Mouse (Mus musculus) liver, embryonic 15.5 days (tissue): ENCODE measurements around the gene Spred3. TPM values are rescaled to one million over a fixed set of nuclear protein-coding genes. Genes with fewer than 3 reads are reported as not detected.

Source experiments
- ATAC-seq: fragments of 200-750 bp; cut with Nextera tagmentation; 2 replicates; pipeline ENCODE4 v1.8.0; 2017; ENCODE audit warnings: moderate number of reproducible peaks, mild to moderate bottlenecking, moderate library complexity; ENCODE audit not compliant: insufficient read depth
- H3K27ac ChIP-seq: fragments of 300-500 bp; sonication (generic); replicated peaks from 2 replicates; pipeline ENCODE4 v1.5.1; 2015; ENCODE audit warnings: mild to moderate bottlenecking, inconsistent platforms
- H3K27me3 ChIP-seq: fragments of 300-500 bp; sonication (generic); 2 replicates; pipeline ENCODE4 v1.6.1; 2015; ENCODE audit warnings: mild to moderate bottlenecking, inconsistent platforms
- H3K36me3 ChIP-seq: fragments of 300-500 bp; sonication (generic); replicated peaks from 2 replicates; pipeline ENCODE4 v1.6.1; 2015; ENCODE audit warnings: moderate library complexity, mild to moderate bottlenecking, inconsistent platforms
- H3K4me1 ChIP-seq: fragments of 300-500 bp; sonication (generic); replicated peaks from 2 replicates; pipeline ENCODE4 v1.6.1; 2015; ENCODE audit warnings: inconsistent platforms
- H3K4me2 ChIP-seq: fragments of 300-500 bp; sonication (generic); 2 replicates; pipeline ENCODE4 v1.6.1; 2015; ENCODE audit warnings: moderate library complexity, mild to moderate bottlenecking, inconsistent platforms
- H3K4me3 ChIP-seq: fragments of 300-500 bp; sonication (generic); replicated peaks from 2 replicates; pipeline ENCODE4 v1.5.1; 2015; ENCODE audit warnings: mild to moderate bottlenecking, inconsistent platforms
- H3K9ac ChIP-seq: fragments of 300-500 bp; sonication (generic); 2 replicates; pipeline ENCODE4 v1.6.1; 2015; ENCODE audit warnings: moderate library complexity, mild to moderate bottlenecking, inconsistent platforms
- H3K9me3 ChIP-seq: fragments of 300-500 bp; sonication (generic); replicated peaks from 2 replicates; pipeline ENCODE4 v1.6.1; 2016; ENCODE audit warnings: inconsistent platforms
- WGBS: fragments of 180-500 bp; shearing (Covaris S2); methylation state at CpG from one replicate; pipeline ENCODE4 v1.1.7; 2015; ENCODE audit warnings: mixed read lengths; ENCODE audit not compliant: insufficient replicate concordance; 5-methylcytosine and 5-hydroxymethylcytosine counted together
- polyA plus RNA-seq: library from polyadenylated mRNA; unstranded; fragments of >200 nt; fragmentation: Nextera tagmentation; extraction: Ambion mirVana; gene quantifications from 2 replicates; pipeline ENCODE4 v1.2.1, GENCODE M21; 2015

Spred3 gene
- polyA plus RNA-seq, 1 experiment from 2014 or later, result 0.21 TPM

DNA sequence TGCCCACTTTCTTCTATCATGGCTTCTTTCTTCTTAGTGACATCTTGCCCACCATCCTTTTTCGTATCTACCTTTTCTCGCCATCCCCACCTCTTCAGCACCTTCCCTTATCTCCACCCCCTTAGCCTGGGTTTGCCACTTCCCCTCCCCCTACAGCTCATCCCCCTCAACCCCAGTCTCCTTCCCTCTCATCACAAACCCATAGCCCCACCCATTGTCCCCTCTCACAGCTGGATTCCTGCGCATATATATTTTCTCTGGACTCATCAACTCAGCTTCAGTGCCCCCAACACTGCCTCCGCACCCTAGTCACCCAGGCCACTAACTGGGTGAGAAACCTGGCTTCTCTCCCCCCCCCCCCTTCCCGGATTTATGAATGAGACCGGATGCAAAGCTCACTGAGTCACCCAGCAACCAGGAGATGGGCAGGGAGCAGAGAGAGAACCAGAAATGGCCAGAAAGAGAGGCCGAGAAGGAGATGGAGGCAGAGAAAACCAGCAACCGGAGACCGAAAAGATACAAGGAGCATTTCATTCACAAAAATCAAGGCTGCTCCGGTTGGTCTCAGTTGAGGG, 2.0 kb downstream of the Spred3 start:
- 18% methylated on average over 10 of the region's 10 CpGs for WGBS
- ATAC-seq, result no peak

DNA sequence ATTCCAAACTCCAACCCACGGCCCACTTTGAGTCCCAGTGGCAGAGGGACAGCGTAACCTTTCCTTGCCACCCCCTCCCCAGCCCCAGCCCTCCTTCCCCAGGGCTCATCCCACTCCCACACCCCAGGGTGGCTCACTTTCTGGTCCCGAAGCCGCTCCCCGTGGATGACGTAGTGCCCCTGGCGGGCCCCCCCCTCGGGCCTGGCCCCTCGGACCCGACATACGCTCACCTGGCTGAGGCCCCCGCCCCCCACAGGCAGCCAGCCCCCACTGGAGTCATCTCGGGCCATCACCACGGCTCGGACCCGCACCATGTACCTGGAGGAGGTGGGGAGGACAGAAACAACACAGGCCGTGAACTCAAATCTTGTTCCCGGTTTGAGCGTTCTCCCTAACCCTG, 2.6 kb downstream of the Spred3 start:
- Histone ChIP-seq H3K9ac (no peak overlapping the region), H3K36me3 (no peaks in the 10 kb centered on the region), H3K4me1 (peaks cover 42% of the 10 kb centered on the region), H3K27ac (no peak overlapping the region), H3K4me2 (no peak overlapping the region), H3K4me3 (no peak overlapping the region), H3K9me3 (no peaks in the 10 kb centered on the region), H3K27me3 (peaks cover 62% of the 10 kb centered on the region)
- ATAC-seq, result no peak
- 47% methylated on average over 19 of the region's 19 CpGs for WGBS

More for the DNA sequence above, 2.0 kb downstream of the Spred3 start:
- Histone ChIP-seq H3K4me2 (peak overlapping the region; percentile 71; the same call in 1 of the 2 replicates), H3K4me3 (no peak overlapping the region), H3K9me3 (no peaks in the 10 kb centered on the region), H3K36me3 (peaks cover 1% of the 10 kb centered on the region; the same call in 1 of the 2 replicates), H3K27ac (no peak overlapping the region), H3K9ac (no peak overlapping the region), H3K4me1 (peaks cover 36% of the 10 kb centered on the region), H3K27me3 (peaks cover 68% of the 10 kb centered on the region)

- Histone ChIP-seq H3K4me1 (peaks cover 9% of the 10 kb centered on the region; the same call in 1 of the 2 replicates), H3K36me3 (no peaks in the 10 kb centered on the region), H3K4me2 (0 out of 2 replicates have a peak overlapping the region, but pooled peaks have one; percentile 11), H3K4me3 (no peak overlapping the region), H3K27me3 (peaks cover 44% of the 10 kb centered on the region), H3K9me3 (no peaks in the 10 kb centered on the region), H3K27ac (no peak overlapping the region), H3K9ac (no peak overlapping the region)
- peak; percentile 42 for ATAC-seq
- 23% methylated on average over 9 of the region's 9 CpGs for WGBS
Measured at GRCm38 (mm10) chr7:29162750-29163525, 7.3 kb downstream of the Spred3 start.

GRCm38 (mm10) chr7:29162294-29162693, 7.9 kb downstream of the Spred3 start:
- H3K4me1 ChIP-seq, result peaks cover 9% of the 10 kb centered on the region; the same call in 1 of the 2 replicates
- no peaks in the 10 kb centered on the region for H3K36me3 ChIP-seq
- peaks cover 44% of the 10 kb centered on the region for H3K27me3 ChIP-seq
- H3K9me3 ChIP-seq, result no peaks in the 10 kb centered on the region
- 61% methylated on average over 5 of the region's 5 CpGs for WGBS
- no peak overlapping the region for H3K9ac ChIP-seq
- H3K4me2 ChIP-seq, result no peak overlapping the region
- no peak overlapping the region for H3K27ac ChIP-seq
- ATAC-seq, result no peak
- H3K4me3 ChIP-seq, result no peak overlapping the region

DNA sequence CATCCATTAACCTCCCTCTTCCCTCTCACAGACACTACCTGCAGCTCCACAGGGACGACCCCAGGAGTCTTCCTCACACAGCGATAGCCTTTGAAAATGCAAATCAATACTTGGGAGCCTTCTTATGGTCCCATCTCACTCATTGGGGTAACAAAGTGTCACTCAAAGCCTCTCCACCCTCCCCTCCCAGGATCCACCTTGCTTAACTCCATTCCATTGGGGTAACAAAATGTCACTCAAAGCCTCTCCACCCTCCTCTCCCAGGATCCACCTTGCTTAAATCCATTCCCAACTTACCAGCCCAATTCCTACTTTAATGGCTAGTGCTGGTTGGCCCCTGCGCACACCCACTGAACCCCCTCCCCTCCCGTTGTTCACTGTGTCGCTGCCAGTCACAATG, 11.9 kb downstream of the Spred3 start:
- 13% methylated on average over 5 of the region's 5 CpGs for WGBS
- H3K4me2 ChIP-seq, result no peak overlapping the region
- no peaks in the 10 kb centered on the region for H3K9me3 ChIP-seq
- H3K27ac ChIP-seq, result no peak overlapping the region
- H3K36me3 ChIP-seq, result peaks cover 6% of the 10 kb centered on the region
- no peak overlapping the region for H3K9ac ChIP-seq
- no peak for ATAC-seq
- H3K27me3 ChIP-seq, result peaks cover 42% of the 10 kb centered on the region
- H3K4me3 ChIP-seq, result no peak overlapping the region
- peaks cover 27% of the 10 kb centered on the region for H3K4me1 ChIP-seq

DNA sequence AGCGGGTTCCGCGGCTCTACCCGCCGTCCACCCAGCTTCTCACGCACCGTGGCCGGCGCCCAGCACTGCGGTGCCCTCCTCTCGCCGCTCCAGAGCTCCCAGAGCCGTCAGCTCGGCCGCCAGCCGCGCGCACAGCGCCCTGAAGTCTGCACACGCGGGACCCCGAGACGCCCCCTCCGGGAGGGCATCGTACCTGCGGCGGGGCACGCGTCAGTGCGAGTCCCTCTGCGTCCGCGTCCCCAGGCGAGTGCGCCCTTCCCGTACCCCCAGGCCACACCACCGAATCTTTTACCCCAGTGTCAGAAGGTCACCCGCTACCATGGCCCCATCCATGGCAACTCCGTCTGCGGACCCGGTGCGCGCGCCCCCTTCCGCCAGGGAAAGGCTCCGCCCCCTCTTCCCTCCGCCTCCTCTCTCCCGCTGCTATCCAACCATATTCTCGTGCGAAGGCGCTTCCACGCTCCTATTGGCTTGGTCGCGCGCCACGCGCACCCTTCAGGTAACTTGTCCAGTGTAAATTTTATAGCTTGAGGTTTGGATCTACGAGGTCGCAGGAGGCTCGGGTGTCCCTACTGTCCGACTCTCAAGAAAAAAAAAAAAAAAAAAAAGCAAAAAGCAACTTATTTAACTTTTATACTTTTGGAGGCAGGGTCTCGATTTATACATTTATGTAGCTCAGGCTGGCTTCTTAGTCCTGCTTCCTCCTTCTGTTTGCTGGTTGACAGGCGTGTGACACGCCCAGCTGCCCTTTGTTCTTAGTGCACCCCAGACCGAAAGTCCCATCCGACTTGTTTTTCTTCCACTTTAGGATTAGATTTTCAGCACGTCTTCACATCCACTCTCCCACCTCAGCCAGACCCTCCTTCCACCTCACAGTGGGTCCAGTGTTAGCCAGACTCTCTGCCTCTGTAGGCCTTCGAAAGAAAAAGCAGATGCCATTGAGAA, 14.1 kb downstream of the Spred3 start, which contains the start of gene Fam98c:
Gene Fam98c, minus strand, starts transcription at position 397 of the 945 bp plus-strand sequence.
- H3K27ac ChIP-seq, result peak within 1 kb of the TSS; percentile 70
- H3K4me1 ChIP-seq, result peaks cover 18% of the 10 kb centered on the region
- peaks cover 6% of the 10 kb centered on the region for H3K36me3 ChIP-seq
- WGBS, result 1% methylated on average over 68 of the region's 68 CpGs
- H3K4me2 ChIP-seq, result peak within 1 kb of the TSS; percentile 99
- H3K27me3 ChIP-seq, result peaks cover 38% of the 10 kb centered on the region
- peak; percentile 77 for ATAC-seq
- peak within 1 kb of the TSS; percentile 75 for H3K4me3 ChIP-seq
- H3K9ac ChIP-seq, result peak within 1 kb of the TSS; percentile 67
- no peaks in the 10 kb centered on the region for H3K9me3 ChIP-seq

DNA sequence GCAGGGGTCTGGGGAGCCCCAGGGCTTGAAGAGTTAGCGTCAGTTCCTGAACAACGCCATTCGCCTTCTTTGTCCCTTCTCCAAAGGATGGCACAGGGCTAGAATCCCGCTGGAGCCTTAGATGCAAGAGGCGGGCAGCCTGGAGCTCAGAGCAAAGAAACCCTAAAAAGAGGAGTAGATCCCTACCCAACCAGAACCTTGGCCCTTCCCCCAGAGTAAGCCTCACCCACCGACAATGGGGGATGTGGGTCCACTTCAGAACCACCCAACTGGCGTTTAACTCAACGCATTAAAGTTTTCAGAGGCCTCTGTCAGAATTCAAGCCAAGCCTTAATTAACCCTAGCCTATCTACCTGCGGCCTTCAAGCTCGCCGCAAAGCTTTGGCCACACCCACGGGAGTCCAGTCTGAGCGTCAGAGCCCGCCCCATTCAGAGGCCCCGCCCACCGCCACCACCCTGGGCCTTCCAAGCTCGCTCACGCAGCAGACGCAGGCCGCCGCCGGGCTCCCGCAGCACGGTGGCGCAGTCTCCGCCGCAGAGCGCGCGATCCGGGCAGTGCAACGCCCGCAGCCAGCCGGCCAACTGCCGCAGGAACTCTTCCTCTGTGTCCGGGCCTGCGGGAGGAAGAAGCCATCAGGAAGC, 14.9 kb downstream of the Spred3 start:
- no peaks in the 10 kb centered on the region for H3K9me3 ChIP-seq
- H3K27me3 ChIP-seq, result peaks cover 37% of the 10 kb centered on the region
- H3K4me2 ChIP-seq, result peak overlapping the region; percentile 99
- H3K4me1 ChIP-seq, result peaks cover 18% of the 10 kb centered on the region
- peak overlapping the region; percentile 75 for H3K4me3 ChIP-seq
- ATAC-seq, result peak; percentile 83
- H3K27ac ChIP-seq, result peak overlapping the region; percentile 70
- H3K36me3 ChIP-seq, result peaks cover 6% of the 10 kb centered on the region
- H3K9ac ChIP-seq, result peak overlapping the region; percentile 67
- WGBS, result 7% methylated on average over 37 of the region's 37 CpGs

DNA sequence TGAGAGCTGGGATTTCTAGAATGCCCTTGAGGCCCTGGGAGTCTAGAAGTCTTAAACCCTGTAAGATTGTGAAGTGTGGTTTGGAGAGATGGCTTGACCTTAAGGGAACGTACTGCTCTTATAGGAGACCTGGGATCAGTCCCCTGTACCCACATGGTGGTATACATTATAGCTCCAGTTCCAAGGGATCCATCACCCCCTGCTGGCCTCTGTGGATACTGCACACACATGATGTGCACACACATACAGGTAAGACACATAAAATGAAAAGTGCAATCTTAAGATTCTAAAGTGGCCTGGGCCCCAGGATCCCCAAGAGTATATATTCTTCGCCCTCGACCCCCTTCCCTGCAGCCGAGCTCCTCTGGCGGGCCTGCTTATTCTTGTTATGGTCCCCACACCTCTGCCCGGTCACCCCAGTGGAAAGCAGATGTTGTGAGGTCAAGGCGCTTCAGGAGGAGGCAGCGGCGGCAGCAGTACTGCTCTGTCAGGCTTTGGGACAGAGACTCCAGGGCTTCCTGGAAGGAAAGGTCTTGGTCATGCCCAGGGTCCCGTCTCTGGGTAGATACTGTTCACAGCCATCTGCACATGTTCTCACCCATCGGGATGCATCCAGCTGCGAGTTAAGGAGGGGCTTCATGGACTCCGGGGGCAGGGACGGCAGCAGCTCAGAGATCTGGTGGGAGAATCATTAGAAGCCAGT, 16.0 kb downstream of the Spred3 start:
- 84% methylated on average over 14 of the region's 14 CpGs for WGBS
- H3K4me1 ChIP-seq, result peaks cover 18% of the 10 kb centered on the region

GRCm38 (mm10) chr7:29151486-29151885, 18.7 kb downstream of the Spred3 start:
- Histone ChIP-seq H3K4me3 (no peak overlapping the region), H3K4me2 (no peak overlapping the region), H3K36me3 (peaks cover 6% of the 10 kb centered on the region), H3K4me1 (peaks cover 16% of the 10 kb centered on the region), H3K9ac (no peak overlapping the region), H3K9me3 (no peaks in the 10 kb centered on the region), H3K27me3 (peaks cover under 1% of the 10 kb centered on the region; the same call in 1 of the 2 replicates), H3K27ac (no peak overlapping the region)
- no peak for ATAC-seq
- 60% methylated on average over 10 of the region's 10 CpGs for WGBS

More for the DNA sequence above, 16.0 kb downstream of the Spred3 start:
- Histone ChIP-seq H3K27ac (no peak overlapping the region), H3K36me3 (peaks cover 6% of the 10 kb centered on the region), H3K4me2 (no peak overlapping the region), H3K4me3 (no peak overlapping the region), H3K27me3 (peaks cover 26% of the 10 kb centered on the region), H3K9ac (no peak overlapping the region), H3K9me3 (no peaks in the 10 kb centered on the region)
- ATAC-seq, result no peak

GRCm38 (mm10) chr7:29148771-29149170, 21.4 kb downstream of the Spred3 start:
- Histone ChIP-seq H3K4me1 (no peaks in the 10 kb centered on the region; the same call in 1 of the 2 replicates), H3K4me3 (no peak overlapping the region), H3K27me3 (no peaks in the 10 kb centered on the region), H3K9ac (no peak overlapping the region), H3K9me3 (no peaks in the 10 kb centered on the region), H3K4me2 (no peak overlapping the region), H3K36me3 (no peaks in the 10 kb centered on the region), H3K27ac (no peak overlapping the region)
- ATAC-seq, result no peak
- 64% methylated on average over 15 of the region's 15 CpGs for WGBS
